Mouse (Mus musculus) embryo, embryonic 10 days (tissue): ENCODE measurements around the gene Mrpl12.
A peak's percentile ranks its signal among the peaks of the same experiment; 100 is the strongest.

Experiments
- DNase-seq: peaks from one replicate; pipeline ENCODE4 v3.0.0-alpha.2; 2015; ENCODE audit warnings: low spot score

Gene Mrpl12

DNA sequence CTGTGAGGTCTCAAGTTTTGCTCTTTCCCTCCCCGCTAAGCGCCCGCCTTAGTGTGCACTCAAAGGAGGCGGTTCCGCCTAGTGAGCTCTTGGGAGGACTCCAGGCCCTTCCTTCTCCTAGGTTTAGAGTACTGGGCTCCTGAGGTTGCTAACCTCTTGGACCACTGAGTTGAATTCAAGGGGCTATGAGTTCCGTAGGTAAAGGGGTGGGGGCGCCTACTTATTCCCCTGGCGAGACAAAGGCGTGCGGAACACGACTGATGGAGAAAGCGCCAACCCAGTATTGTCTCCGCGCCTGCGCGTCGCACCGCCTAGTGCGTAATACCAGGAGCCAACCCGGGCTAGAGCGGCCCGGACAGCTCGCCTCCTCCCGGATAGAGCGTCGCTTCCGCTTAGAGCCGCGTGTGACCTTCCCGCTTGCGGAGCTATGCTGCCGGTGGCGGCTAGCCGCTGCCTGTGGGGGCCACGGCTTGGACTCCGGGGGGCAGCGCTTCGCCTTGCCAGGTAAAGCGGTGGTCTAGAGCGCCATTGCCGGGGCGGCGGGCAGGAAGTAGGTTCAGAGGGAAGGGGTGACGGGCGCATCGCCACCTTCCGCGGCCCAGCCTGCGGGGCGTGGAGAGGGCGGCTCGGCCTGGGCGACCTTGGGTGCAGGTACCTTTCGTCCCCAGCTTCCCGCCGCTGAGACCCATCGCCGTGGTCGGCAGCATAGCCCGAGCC, at the start of gene Mrpl12:
Gene Mrpl12, plus strand, starts transcription at position 349 of the 717 bp plus-strand sequence.
- peak; percentile 99 for DNase-seq

DNA sequence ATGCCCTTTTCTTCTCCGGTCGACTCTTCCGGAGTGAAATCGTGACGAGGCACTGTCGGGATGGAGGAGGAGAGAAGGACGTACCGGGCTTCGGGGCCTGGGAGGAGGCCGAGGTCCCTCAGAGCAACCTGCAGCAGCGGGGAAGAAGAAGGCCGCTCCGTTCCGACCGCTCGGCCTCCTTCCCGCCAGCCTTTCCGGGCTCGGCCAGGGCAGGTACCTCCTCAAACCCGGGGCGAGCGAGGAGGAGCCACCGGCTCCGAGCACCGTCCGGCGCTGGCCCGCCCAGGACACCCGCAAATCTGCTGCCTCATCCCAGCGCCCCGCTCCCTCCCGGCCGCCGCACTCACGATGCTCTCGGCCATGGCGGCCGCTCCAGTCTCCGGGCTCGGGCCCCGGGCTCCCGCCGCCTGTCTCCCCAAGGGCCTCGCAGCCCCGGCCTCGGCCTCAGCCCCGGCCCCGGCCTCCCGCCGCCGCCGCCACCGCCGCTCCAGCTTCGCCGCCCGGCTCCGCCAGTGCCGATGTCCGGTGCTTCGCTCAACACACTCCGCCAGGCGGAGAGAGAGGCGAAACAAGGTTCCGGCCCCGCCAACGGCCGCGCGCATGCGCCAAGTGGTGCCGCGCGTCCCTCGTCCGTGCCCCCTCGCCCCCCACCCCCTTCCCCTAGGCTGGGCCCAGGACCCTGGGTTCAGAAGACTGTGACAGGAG, 47.1 kb upstream of the Mrpl12 start, which contains the start of gene Nploc4:
Gene Nploc4, minus strand, starts transcription at position 557 of the 705 bp plus-strand sequence.
- DNase-seq = peak; percentile 95

DNA sequence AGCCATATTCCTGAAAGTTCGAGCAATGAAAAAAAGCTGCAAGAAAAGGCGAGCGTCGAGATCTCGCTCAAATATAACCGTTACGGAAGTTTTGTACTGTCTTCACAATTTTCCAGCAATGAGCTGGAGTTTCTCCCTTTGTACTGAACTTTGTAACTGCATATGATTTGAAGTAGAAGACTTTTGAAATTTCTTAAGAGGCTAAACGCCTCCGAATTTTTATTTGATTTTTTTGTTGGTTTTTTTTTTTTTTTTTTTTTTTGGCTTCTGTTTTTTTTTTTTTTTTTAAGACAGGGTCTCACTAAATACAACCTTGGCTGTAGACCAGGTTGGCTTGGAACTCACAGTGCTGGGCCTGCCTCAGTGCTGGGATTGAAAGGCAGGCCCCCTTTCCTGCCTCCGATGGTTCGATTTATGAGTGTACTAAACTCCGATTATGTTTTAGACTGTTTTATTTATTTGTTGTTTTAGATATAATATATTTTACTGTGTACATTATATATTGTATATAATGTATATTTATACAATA, 46.5 kb upstream of the Mrpl12 start:
- DNase-seq = no peak

GRCm38 (mm10) chr11:120442344-120442743, 42.1 kb upstream of the Mrpl12 start, which contains the start of gene Tspan10:
TSS of gene Tspan10 (plus strand) at chr11:120442644.
- no peak for DNase-seq

- DNase-seq = no peak
Measured at GRCm38 (mm10) chr11:120442765-120443280, 41.6 kb upstream of the Mrpl12 start.

DNA sequence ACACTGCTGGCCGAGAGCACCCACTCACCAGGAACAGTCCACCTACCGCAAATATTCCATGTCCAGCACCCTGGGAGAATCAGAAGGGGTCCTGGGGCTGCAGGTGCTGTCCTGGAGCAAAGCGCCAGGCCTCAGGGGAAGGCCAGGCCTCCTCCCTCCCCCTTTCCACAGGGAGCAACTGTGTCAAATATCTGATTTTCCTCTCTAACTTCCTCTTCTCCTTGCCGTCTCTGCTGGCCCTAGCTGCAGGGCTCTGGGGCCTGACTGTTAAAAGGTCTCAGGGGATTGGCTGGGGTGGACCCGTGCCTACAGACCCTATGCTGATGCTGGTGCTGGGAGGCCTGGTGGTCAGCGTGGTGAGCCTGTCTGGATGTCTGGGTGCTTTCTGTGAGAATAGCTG, 40.3 kb upstream of the Mrpl12 start:
- no peak for DNase-seq

- no peak for DNase-seq
Measured at GRCm38 (mm10) chr11:120445475-120445874, 38.9 kb upstream of the Mrpl12 start.

- DNase-seq = no peak
Measured at GRCm38 (mm10) chr11:120447179-120447578, 37.2 kb upstream of the Mrpl12 start.

DNA sequence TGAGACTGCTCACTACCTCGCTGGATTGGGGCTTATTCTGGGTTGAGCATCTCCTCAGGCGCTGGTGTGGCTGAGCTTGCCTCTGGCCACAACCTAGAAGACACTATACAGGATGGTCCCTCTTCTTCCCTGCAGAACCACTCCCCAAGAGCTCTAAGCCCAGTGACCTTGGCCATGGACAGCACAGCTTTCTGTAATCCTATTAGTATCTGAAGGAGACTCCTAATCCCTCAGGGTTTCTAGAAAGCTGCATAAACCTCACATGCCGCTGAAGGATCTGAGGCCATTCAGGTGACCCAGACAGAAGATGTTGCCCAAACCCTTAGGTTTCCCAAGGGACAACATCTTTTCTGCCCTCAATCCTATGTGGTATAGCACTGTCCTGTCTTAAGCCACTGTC, 32.2 kb upstream of the Mrpl12 start:
- no peak for DNase-seq

DNA sequence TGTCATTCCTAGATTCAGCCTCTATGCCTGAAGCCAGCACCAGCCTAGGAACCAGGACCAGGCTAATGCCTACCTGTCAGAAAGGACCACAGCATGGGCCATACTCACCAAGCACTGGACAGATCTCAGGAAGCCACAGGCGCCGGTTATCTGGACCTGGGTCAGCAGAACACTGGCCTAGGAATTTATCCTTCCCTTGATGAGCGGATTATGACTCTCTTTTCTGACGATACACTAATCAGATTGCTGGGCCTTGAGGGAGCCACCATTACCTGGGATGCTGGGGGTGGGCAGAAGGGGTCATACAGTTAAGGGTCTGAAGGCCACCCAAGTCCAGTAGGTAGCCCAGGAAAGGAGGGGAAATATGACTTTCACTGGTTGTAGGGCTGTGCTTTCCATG, 31.1 kb upstream of the Mrpl12 start, which contains the start of gene Pde6g:
Gene Pde6g, minus strand, starts transcription at position 195 of the 400 bp plus-strand sequence.
- no peak for DNase-seq

DNA sequence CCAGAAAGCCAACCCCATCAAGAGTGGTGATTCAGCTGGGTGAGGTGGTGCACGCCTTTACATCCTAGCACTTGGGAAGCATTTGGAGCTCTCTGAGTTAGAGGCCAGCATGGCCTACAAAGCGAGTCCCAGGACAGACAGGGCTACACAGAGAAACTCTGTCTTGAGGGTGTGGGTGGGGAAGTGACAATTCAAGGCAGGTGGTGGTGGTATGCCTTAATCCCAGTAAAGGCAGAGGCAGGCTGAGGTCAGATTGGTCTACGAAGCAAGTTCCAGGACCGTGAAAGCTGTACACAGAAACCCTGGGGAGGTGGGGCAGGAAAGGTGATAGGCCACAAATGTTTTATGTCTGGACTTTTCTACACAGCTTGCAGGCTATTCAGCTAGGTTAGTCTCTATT, 29.4 kb upstream of the Mrpl12 start:
- DNase-seq = no peak

GRCm38 (mm10) chr11:120455413-120455812, 29.0 kb upstream of the Mrpl12 start:
- DNase-seq = no peak

GRCm38 (mm10) chr11:120457370-120457769, 27.0 kb upstream of the Mrpl12 start:
- DNase-seq = no peak

DNA sequence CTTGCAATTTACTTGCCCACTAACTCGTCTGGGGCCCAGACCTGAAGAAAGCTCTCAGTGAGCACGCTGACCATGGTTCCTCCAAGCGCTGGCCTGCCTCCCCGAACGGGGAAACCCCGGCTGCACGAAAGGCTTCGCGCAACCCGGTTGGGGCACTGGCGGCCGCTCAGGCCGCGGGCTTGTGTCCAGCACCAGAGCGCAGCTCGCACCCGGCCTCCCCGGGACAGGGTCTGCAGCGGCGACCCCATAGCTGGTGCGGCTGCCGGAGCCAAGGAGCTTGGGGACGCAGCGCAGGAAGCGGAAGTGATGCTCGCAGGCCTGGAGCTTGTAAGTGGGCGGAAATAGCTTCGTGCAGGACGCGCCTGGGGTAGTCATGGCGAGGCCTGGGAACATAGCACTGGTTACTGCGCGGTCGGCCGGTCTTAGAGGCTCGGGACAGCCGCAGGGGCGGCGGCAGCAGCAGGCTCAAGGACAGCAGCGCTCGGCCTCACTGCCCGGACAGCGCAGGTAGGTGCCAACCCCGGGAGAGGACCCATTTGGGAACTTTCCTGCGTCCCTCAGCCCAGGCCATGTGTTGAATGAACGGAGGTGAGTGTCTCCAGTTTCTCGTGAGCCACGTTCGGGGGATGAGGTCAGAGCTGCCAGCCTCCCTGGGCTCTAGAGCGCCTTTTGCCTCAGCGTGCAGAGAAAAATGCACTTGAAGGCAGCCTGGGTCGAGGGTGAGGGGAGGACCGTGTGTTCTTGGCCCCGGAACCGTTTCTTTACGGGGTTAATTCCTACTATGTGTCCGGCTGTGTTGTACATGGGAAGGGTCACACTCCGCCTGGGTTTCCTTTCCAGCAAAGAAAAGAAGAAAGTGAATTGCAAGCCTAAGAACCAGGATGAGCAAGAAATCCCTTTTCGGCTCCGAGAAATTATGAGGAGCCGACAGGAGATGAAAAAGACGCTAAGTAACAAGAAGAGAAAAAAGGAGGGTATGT, 26.4 kb upstream of the Mrpl12 start, which contains the start of the genes Oxld1 and Ccdc137:
Gene Oxld1, minus strand, starts transcription at position 297 of the 980 bp plus-strand sequence.
Gene Ccdc137, plus strand, starts transcription at position 344 of the 980 bp plus-strand sequence.
- peak; percentile 95 for DNase-seq

GRCm38 (mm10) chr11:120458847-120459597, 25.4 kb upstream of the Mrpl12 start:
- no peak for DNase-seq

- DNase-seq = no peak
Measured at GRCm38 (mm10) chr11:120463536-120463935, 20.9 kb upstream of the Mrpl12 start.

DNA sequence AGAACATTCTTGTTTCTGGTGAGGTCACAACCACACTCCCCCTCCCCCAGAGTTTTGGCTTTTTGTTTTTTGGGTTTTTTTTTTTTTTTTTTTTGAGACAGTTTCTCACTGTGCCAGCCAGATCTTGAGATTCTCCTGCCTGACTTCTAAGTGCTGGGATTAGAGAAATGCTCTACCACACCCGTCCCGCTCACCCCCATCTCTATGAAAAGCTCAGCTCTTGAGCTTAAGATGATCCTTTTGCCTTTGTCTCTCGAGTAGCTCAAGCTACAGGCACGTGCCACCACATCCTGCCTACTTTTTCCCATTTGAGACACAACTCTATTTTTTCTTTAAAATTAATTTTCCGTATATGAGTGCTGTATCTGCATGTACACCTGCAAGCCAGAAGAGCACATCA, 20.0 kb upstream of the Mrpl12 start:
- no peak for DNase-seq

DNA sequence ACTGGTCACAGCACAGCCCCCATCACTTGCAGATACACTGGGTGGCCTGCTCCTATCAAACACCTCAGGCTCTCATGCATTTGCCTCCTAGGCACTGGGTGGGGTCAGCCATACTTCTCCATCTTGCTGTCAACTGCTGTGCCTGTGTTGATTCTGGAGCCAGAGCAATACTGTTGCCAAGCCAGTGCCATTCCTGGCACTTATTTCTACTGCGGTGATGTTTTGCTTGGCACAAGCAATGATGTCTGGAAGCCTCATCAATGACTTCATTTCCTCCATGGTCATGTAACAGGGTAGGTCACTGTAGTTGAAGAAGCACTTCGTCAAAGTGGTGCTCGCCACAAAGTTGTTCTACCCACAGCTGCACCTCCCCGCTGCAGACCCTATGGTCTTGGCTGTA, 18.9 kb upstream of the Mrpl12 start:
- no peak for DNase-seq

GRCm38 (mm10) chr11:120467051-120467735, 17.2 kb upstream of the Mrpl12 start, which contains the start of gene Arl16:
TSS of gene Arl16 (minus strand) at chr11:120467607.
- peak; percentile 100 for DNase-seq

DNA sequence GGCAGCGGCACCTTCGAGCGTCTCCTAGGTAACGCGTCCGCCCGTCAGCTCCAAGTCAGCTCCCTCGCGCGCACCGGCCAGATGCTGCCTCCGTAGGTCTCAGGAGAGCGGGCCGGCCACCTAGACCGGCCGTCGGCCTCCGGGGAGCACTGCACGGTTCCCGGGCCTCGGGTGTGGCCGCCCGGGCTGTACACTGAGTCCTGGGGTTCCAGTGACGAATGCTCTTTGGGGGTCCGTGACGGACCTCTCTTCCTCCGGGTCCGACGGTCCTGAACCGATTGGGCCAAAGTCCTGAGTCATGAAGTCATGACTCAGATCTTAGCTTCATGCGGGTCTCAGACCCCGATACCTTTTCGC, 16.7 kb upstream of the Mrpl12 start:
- no peak for DNase-seq
